Mouse (Mus musculus) gastrocnemius, postnatal 36 days (tissue): ENCODE data around the gene Fosb. TPM values are rescaled to one million over a fixed set of nuclear protein-coding genes. Genes with fewer than 3 reads are reported as not detected.

ENCODE experiments used
- DNase-seq, 2 experiments: peaks; one replicate each; pipeline ENCODE4 v3.0.0; 2022
- intact Hi-C: fragments of 180-260 bp; cut with DNase I; formaldehyde crosslinking; loops from one replicate; pipeline ENCODE4 v1.15.1; 2025
- long read RNA-seq, 2 experiments: library from polyadenylated mRNA; stranded (forward); transcript quantifications; one replicate each; pipeline ENCODE4 v2.0.0; 2021
- total RNA-seq, 2 experiments: library from RNA; stranded (reverse); gene quantifications; 2 replicates each; pipeline ENCODE4 v1.2.3; 2021

Gene Fosb
- total RNA-seq: under 1 TPM; 0.15 to 0.31 TPM
- long read RNA-seq, experiment 1: 0 reads
- long read RNA-seq, experiment 2: 0 reads

DNA sequence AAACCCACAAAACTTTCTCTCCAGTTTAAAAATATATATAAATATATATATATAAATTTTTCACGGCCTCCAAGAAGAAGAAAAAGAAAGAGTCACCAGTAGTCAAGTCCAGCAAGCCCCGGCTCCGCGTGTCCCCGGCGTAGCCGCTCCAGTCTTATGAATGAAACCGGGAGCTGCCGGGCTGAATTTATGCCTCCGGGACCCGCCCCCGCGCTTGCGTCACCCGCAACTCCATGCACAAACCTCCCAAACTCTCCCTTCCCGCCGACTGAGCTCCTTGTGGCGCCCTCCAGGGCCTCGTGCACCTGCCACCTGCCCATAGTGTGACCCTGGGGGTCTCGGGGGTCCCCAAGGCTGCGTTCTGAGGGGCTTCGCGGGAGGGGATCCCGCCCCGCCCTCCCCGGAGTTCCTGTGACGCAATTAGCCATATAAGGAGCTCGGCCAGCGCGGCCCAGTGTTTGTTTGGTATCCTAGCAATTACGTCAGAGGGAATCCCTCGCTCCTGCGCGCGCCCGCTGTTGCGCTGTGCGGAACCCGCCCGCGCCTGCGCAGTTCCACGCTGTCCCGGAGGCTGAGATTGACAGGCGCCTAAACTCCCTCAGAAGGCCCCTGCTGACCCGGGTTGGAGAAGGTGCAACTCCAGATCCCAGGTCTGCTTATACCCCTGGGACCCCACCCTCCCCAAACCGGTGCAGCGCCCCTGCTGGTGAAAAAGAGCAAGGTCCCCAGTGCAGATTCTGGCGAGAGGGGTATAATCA, at the start of gene Fosb:
Gene Fosb, minus strand, starts transcription at position 168 of the 758 bp plus-strand sequence.
- intact Hi-C loops: no loop called here
- peak; percentile 93 to 96 for DNase-seq

DNA sequence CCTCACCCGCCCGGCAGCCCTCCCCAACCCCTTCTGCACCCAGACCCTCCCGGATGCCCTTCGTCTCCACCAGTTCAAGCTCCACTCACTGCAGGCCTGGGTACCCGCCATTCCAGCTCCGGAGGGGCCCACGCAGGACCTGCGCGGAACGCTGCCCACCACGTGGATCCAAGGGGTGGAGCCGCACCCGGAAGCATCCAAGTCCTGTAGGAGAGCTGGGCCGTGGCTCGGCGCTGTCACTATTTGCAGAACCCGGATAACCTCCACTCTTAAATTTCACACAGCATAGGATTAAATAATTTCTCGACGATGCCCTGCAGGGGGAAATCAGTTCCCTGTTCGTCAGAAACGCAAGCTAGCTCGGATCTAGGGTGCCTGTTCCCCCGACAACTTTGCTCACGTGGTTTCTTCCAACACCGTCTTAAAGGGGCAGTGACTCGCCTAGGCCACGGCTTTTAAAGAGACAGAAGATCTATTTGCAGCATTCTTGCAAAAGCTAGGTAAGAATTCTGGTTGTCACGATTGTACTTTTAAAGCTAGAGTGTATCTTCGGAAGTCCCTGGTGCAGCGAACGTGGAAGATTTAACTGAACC, 49.5 kb upstream of the Fosb start, which contains the start of the genes Cd3eap and Ppp1r13l:
Gene Cd3eap, minus strand, starts transcription at position 185 of the 593 bp plus-strand sequence.
Gene Ppp1r13l, plus strand, starts transcription at position 451 of the 593 bp plus-strand sequence.
- intact Hi-C loops: no loop called here
- peak; percentile 83 to 87 for DNase-seq

DNA sequence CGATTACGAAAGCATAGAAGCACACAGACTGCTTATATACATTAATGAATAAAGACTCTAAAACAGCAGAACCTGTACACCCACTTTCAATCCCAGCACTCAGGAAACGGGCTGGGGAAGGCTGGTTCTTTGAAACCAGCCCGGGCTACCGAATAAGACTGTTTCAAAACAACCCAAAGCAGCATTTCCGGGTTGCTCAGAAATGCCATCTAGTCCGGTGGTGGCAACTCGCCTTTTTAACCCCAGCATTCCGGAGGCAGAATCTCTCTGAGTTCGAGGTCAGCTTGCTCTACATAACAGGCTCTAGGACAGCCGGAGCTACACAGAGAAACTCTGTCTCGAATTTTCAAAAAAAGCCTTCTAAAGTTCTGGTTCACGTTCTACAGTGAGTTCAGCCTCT, 48.8 kb upstream of the Fosb start:
- DNase-seq: no peak
- intact Hi-C loops: no loop called here

DNA sequence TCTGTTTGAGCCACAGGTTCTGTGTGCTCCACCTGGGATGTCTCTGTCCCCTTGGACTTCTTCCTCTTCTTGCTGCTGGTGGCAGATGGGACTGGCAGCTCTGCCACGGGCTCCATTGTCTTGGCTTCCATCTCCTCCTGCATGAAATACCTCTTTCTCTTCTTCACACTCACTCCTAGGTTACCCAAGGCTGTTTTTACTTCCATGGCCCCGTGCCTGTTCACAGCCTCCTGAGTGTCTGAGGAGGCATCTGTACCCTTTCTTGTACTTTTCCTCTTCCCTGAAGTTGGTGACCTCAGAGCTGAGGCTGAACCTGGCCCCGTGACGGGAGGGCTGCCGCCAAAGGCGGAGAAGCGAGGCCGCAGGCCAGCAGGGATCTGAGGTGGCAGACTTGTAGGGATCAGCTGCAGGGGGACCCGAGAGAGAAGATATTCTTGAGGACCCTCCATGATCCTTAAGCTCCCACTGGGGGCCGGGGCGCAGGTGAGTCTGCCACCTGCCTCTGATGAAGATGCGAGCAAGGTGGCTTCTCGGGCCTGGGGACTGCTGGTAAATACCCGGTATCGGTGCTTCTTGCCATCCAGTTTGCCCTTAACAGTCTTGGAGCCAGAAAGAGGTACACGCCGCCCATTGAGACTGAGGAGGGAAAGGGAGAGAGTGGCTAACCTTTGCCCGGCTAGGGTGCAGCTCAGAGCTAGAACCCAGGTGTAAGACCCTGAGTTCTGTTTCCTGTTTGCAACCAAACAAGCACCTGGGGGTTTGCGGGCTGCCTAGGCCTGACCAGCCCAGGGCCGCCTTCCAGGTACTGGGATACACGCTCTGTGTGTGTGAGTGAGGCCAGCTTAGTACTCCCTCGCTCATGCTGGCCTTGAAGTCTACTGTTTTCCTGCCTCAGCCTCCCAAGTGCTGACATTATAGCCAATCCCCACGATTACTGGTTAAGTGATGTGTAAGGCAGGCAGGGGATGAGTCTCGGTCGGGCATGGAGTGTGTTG, 47.8 kb upstream of the Fosb start:
- peak in 1 of 2 experiments; percentile 2 for DNase-seq
- intact Hi-C loops: no loop called here

DNA sequence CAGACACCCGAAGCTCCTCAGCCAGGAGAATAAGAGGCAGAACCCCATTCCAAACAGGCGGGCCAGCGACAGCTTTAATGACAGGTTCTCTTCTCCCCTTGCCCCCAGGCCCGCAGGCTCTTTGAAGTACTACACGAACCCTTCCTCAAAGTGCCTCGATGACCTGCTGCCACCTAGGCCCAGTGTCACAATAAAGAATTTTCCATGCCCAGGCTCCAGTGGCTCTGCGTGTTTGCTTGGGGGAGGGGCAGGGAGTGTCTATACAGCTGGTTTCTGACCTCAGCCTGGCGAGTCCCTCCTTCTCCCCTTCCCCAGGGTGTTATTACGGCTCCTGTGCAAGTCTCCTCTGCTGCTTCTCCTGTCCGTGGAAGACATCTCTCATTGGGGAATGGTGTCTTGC, 46.5 kb upstream of the Fosb start:
- DNase-seq: peak in 1 of 2 experiments; percentile 2
- intact Hi-C loops: no loop called here

DNA sequence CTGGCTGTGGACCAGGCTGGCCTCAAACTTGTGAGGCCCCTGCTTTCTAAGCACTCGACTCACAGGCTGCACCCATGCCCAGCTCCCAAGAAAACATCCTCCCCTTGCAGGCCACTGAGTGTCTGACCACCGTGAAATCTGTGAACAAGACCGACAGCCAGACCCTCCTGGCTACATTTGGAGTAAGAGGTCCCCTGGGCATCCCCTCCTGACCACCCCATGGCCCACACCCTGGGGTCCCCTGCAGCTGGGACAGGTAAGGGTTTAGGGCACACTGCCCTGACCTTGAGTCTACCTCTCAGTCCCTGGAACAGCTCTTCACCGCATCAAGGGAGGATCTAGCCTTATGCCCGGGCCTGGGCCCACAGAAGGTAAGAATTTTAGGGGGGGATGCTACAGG, 45.1 kb upstream of the Fosb start:
- intact Hi-C loops: no loop called here
- DNase-seq: no peak

DNA sequence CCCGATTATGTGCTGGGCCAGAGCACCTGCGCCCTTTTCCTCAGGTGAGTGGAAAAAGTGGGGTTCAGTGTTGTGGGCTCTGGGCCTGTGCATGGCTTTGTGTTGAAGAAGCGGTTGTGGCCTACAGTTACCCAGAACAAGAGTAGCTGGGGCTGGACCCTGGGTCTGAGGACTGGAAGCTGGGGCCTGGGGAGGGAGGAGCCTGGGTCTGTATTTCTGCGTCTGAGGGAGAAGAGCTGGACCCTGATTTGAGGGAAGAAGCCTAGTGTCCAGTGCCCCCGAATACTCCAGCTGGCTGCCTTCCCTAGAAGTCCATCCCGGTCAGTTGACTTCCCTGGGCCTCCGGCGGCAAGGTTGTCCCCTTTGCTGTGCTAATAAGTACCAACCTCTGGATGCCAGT, 40.4 kb upstream of the Fosb start:
- DNase-seq: peak in 1 of 2 experiments; percentile 3
- intact Hi-C loops: no loop called here

DNA sequence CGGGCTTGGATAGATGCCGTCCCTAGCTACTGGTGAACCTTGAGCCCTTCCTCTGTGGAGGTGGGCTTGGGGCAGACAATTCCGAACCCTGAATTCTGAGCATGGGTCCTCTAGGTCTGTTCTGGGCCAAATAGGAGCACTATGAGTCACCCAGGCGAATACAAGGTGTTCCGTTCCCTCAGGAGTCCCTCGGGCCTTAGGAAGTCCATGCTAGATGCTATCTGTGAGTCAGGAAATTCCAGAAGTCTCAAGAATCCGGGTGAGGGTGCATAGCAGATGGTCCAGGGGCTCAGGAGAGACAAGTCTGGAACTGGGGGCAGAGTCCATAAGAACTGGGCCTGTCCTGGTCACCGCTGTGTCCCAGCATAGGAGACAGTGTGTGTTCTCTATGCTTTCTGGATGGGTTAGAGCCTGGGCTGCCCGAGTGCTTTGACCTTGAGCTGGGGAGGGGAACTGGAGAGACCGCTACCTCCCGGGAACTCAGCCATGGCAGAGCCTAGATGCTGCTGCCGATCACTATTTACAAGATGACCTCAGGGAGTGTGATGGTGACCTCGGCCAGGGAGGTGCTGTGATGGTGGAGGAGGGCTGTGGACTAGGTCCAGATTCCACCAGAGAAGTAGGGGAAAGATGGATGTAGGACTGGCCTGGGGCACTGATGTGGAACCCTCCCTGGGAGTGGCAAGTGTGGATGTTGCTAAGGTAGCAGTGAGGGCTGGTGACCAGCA, 39.5 kb upstream of the Fosb start:
- intact Hi-C loops: no loop called here
- peak in 1 of 2 experiments; percentile 4 for DNase-seq

DNA sequence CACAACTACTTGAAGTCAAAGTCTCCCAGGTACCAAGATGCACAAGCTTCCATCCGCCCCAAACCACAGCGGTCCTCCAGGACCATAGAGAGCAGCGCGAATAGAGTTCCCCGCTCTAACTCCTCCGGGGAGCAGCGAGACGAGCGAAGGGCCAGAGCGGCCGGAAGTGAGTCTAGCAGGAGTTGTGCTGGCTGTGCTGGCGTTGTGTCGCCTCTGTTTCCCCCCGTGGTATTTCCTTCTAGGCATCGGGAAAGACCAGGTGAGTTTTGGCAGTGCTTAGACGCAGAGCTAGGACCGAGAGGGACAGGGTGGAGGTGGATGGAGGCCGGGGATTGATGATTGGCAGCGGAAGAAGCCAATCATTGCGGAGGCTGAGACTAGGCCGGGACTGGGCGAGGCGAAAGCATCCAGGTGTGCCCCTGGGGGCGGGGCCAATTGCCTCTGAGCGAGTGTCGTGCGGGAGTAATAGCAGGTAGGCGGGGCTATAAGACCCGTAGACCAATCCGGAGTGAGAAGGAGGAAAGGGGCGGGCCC, 35.2 kb upstream of the Fosb start:
- intact Hi-C loops: loop anchor here (5.0 kb wide), 1 partner anchor 168 kb away; the partner anchor contains the start of gene Eml2
- peak; percentile 87 to 93 for DNase-seq

DNA sequence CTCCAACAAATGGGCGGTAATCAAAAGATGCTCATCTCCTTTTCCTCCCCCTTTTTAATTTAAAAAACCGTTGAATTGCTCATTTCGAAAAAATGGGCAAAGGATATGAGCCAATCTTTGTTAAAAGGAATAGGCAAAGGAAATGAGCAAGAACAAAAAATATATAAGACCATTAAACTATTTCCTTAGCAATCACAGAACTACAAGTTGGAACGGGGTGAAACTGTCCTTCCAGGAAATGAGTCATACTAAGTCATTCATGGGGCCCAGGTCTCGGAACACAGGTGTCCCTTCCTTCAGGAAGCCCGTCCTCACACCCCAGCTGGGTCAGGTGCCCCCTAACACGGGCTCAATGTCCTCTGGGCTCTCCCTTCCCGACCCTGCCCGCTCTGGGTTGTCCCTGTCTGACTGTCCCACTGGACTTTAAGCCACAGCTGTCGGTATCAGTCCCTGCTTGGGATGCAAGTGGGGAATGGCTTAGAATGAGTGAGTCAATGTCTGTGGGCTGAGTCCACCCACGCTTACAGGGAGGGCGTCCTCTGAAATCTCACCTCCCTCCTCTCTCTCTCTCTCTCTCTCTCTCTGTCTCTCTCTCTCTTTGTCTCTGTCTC, 34.5 kb upstream of the Fosb start, which contains the start of gene Ercc1:
Gene Ercc1, plus strand, starts transcription at position 542 of the 611 bp plus-strand sequence.
- DNase-seq: peak in 1 of 2 experiments; percentile 10
- intact Hi-C loops: loop anchor here (5.0 kb wide), 1 partner anchor 167 kb away; the partner anchor contains the start of gene Eml2

DNA sequence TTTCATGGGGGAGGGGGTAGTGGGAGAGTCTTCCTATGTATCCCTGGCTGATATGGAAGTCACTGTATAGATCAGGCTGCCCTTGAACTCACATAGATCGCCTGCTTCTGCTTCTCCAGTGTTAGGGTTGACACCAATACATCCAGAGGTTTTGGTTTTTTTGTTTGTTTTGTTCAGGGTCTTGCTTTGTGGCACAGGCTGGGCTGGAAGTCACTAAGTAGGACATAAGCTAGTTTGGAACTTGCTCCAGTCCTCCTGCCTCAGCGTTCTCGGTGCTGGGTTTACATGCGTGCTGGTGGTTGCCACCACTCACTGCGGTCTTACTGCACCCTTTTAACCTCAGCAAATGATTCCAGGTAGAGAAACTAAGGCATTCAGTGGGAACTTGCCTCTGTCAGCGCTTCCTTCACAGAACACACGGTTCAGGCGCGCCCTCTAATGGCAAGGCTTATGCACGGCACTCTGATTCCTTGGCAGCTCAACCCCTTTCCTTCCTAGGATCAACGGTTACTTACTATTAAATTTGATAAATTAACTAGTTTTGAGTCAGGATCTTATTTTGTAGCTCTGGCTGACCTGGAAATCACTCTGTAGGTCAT, 33.5 kb upstream of the Fosb start:
- DNase-seq: peak; percentile 67 to 71
- intact Hi-C loops: loop anchor here (1.0 to 5.0 kb wide), 2 partner anchors 43 to 166 kb away; partner anchors contain the start of gene Eml2

DNA sequence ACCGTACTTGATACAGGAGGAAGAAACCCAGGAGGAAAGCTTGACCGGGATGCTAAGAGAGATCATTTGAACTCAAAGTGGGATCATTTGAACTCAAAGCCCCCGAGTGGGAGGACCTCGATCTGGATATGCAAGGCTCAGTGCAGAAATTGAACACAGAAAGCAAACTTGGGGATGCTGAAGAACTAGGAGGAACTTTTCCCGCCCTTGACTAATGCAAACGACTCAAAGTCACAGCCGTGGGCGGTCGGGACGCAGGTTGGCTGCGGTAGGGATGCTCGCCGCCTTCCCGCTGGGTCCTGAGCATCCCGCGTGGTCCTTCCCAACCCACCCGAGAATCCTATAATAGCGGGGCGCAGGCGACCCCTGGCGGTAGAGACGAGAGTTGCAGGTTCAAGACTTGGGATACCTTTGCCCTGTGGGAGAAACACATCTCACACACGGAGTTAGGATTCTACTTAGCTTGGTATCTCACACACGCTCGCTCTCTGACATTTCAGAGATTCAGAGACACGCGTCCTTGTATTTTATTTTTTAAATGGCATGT, 32.7 kb upstream of the Fosb start:
- peak; percentile 86 to 89 for DNase-seq
- intact Hi-C loops: loop anchor here (1.0 to 5.0 kb wide), 2 partner anchors 42 to 165 kb away; partner anchors contain the start of gene Eml2

DNA sequence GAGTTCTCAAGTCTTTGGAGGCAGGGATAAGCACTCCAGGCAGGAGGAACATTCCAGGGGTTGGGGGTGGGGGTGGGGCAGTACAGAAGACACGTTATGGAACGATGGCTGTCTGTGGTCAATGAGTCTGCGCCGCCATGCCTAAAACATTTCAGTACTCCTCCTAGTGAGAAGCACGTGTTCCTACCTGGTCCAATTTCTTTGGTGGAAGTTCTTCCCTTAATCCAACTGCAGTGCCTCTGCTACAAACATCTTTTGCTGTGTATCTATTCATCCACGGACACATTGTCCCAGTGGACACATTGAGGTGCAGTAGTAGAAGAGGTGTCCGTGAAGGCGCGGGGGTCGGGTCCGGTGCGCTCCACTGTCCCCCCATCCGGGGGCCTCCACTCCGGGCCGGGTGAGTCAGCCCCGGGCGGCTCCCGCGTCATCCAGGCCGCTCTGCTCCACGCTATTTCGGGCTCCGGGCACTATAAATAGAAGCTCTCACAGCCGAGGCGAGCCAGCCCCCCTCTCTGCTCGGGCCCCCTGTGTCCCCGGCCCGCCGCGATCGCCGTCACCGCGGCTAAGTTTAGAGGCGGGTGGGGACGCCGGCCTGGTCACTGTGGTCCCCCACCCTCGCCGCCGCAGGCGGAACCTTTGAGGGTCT, 32.0 kb upstream of the Fosb start:
- intact Hi-C loops: loop anchor here (5.0 kb wide), 1 partner anchor 165 kb away; the partner anchor contains the start of gene Eml2
- DNase-seq: peak in 1 of 2 experiments; percentile 40

DNA sequence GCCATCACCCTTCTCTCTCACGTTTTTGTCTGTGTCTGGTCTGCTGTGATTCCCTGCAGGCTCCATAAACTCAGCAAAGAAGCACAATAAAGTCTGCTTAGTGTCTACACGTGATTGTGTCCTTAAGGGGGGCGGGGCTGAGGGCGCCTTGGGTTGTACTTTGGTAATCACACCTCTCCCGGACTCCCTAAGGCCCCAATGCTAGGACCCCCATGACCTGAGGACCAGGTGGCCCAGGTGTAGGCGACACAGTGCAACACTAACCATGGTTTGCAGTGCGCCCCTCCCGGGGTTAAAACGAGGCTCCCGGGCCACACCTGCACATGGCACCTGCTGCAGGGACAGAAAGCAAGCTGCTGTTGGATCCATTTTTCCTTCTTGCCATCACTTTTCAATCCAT, 31.4 kb upstream of the Fosb start:
- intact Hi-C loops: loop anchor here (5.0 kb wide), 1 partner anchor 164 kb away; the partner anchor contains the start of gene Eml2

DNA sequence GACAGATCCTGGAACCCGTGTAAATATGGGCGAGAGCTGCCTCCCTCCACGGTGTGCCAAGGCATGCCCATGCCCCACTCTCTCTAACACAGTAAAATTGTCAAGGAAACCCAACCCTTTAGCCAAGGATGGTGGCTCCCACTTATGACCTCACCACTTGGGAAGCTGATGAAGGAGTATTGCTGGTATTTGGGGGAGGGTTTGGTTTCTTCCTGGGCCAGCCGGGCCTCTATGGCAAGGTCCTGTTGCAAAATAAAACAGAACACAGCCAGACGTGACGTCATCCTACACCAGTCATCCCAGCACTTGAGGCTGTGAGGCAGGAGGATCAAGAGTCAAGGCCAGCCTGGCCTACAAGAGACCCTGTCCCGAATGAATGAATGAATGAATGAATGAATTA, 28.7 kb upstream of the Fosb start:
- intact Hi-C loops: no loop called here
- no peak for DNase-seq

More for the DNA sequence above, 31.4 kb upstream of the Fosb start:
- DNase-seq: no peak

DNA sequence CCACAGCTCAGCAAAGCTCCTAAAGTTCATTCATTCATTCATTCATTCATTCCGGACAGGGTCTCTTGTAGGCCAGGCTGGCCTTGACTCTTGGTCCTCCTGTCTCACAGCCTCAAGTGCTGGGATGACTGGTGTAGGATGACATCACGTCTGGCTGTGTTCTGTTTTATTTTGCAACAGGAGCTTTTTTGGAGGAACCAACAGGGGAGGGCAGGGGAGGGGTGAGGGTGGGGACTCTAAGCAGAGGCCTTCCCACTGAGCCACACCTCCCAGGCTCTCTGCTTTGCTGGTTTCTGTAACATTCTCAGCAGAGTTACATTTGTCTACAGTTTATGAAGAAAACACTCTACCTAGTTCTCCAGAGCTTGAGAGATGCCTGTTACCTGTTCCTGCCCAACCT, 28.2 kb upstream of the Fosb start:
- intact Hi-C loops: no loop called here
- DNase-seq: no peak

DNA sequence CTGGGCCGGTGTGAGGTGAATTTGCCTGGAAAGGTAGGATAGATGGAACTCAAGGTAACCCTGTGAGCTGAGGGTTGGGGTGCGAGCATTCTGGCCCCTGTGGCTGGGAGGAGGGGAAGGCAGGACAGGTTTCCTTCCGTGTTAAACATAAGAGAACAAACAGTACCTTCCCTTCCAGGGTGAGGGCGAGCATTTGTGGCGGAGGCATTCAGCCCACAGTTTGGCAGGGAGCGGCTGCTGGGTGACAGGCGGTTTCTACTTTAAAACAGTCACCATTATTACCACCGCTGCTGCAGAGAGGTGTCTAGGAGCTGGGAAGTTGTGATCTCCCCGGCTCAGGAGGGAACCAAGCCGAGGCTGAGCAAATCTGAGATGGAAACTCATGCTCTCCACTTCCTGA, 27.3 kb upstream of the Fosb start:
- DNase-seq: no peak
- intact Hi-C loops: no loop called here
